Mouse (Mus musculus): ENCODE measurements at regions not wholly inside any gene's neighbourhood (a gene's known extent, or its start where the extent isn't known, plus 50 kb on each side); places are given as distances from the start of the nearest gene placed in this dataset.

DNA sequence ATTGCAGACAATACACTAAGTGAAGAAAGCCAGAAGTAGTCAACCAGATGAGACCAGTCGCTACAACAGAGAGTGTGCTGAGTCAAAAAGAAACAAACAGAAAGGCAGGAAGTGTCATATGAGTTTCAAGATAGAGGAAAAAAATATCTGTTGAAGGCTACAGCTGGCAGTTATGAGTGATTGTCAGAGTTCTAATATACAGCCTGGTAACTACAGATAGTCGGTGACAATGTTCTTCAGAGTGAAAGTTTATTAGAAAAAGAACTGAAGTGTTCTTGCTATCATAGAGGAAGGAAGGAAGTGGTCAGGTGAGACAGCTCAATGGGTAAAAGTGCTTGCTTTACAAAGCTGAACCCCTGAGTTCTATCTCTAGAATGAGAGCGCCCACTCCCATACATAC is 499.1 kb downstream of the Adgrl2 start:
- no peak for TF ChIP-seq CTCF (IDR thresholded peaks at IDR 0.05; ENCODE audit: insufficient read depth, low read length)
- TF ChIP-seq POLR2A (IDR thresholded peaks at IDR 0.05; ENCODE audit: borderline replicate concordance, extremely low read depth, low read depth, low read length): no peak
- no peaks in the 10 kb centered on the region for H3K4me1 ChIP-seq (ENCODE audit: control insufficient read depth, insufficient read depth, low read length)
- no peak for DNase-seq
- H3K4me3 ChIP-seq (replicated peaks; ENCODE audit: extremely low read depth, low read depth, low read length): no peak overlapping the region
- 63% methylated on average over 3 of the region's 3 CpGs for WGBS

DNA sequence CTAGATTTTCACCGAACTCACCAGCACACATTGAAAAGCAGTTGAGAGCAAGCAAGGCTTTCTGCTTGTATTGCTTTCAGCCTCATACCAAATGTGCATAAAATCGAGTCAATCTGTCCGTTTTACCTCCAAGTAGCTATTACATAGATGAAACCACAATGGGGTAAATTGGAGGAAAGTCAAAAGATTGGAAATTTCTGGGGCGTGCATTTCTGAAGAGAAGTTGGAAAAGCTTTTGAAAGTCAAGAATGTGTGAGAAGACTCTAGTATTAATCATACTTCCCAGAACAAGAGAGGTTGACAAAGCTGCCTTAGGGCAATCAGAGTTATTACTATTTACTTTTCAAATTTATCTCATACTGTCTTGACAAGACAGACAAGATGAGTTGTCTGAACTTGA is 501.2 kb downstream of the Adgrl2 start:
- WGBS: 80% methylated on average over 4 of the region's 4 CpGs
- no peak for DNase-seq
- H3K4me3 ChIP-seq (replicated peaks; ENCODE audit: extremely low read depth, low read depth, low read length): no peak overlapping the region
- TF ChIP-seq POLR2A (IDR thresholded peaks at IDR 0.05; ENCODE audit: borderline replicate concordance, extremely low read depth, low read depth, low read length): no peak
- TF ChIP-seq CTCF (IDR thresholded peaks at IDR 0.05; ENCODE audit: insufficient read depth, low read length): no peak
- H3K4me1 ChIP-seq (ENCODE audit: control insufficient read depth, insufficient read depth, low read length): no peaks in the 10 kb centered on the region

DNA sequence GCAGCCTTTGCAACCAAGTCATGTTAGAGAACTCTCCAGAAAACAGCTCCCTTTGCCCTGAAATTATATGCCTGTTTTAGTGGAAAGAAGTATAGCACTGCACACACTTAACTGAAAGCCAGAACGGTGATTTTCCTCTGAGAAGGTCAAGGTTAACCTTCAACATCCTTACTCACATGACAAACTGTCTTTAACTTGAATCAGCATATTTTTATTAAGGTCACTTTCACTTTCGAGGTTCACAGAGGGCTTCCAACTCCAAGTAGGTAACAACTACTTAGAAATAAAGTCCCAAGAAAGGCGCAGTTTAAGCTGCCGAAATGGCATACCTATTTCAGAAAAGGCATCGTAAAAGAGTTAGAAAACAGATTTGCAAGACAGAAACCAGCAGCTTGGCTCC is 502.4 kb downstream of the Adgrl2 start:
- no peak for TF ChIP-seq CTCF (IDR thresholded peaks at IDR 0.05; ENCODE audit: insufficient read depth, low read length)
- no peak for TF ChIP-seq POLR2A (IDR thresholded peaks at IDR 0.05; ENCODE audit: borderline replicate concordance, extremely low read depth, low read depth, low read length)
- 79% methylated on average over 5 of the region's 5 CpGs for WGBS
- Histone ChIP-seq H3K4me1 (ENCODE audit: control insufficient read depth, insufficient read depth, low read length) (no peaks in the 10 kb centered on the region), H3K4me3 (replicated peaks; ENCODE audit: extremely low read depth, low read depth, low read length) (no peak overlapping the region)
- no peak for DNase-seq

DNA sequence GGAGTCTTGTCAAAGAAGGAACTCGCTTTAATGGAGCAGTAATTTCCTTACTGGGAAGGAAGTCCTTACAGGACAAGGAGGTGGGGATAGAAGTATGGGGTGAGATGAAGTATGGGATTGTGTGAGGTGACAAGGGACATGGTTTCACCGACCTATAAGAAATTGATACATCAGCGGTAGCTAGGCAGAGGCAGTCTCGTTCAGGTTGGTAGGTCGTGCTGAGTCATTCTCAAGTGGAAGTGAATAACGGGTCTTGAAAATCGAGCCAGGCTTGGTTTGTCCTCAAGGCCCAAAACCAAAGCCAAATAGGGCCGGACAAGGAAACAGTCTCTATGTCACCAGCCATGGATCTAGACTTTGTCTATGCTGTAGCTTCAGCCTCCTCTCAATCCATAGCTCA is 514.5 kb downstream of the Adgrl2 start:
- DNase-seq: no peak
- H3K4me1 ChIP-seq (ENCODE audit: control insufficient read depth, insufficient read depth, low read length): no peaks in the 10 kb centered on the region
- H3K4me3 ChIP-seq (replicated peaks; ENCODE audit: extremely low read depth, low read depth, low read length): no peak overlapping the region
- WGBS: 86% methylated on average over 8 of the region's 8 CpGs
- TF ChIP-seq POLR2A (IDR thresholded peaks at IDR 0.05; ENCODE audit: borderline replicate concordance, extremely low read depth, low read depth, low read length): no peak

DNA sequence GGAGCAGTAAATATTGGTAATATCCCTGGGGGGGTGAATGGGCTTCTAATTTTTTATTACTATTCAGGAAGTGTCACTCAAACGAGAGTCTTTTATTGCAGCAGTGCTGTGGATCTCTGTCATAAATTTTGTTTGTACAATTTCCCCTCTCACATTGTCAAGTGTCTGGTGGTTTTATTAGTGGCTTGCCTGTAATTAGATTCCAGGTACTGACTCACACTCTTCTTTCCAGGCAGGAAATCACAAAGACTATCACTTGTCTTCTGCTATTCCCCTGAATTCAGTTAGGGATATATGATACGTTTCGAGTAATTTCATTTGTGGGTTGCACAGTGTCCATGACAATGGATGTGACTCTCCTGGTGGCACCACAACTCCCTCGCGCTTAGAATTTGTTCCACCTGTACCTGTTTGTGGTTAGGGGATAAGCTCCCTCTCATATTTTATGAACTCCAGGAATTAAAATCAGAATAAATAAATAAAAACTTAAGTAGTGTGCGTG is 517.4 kb downstream of the Adgrl2 start:
- Histone ChIP-seq H3K4me1 (ENCODE audit: control insufficient read depth, insufficient read depth, low read length) (no peaks in the 10 kb centered on the region), H3K4me3 (replicated peaks; ENCODE audit: extremely low read depth, low read depth, low read length) (no peak overlapping the region)
- DNase-seq: no peak
- TF ChIP-seq POLR2A (IDR thresholded peaks at IDR 0.05; ENCODE audit: borderline replicate concordance, extremely low read depth, low read depth, low read length): no peak
- 81% methylated on average over 6 of the region's 6 CpGs for WGBS

- no peak for DNase-seq
- 60% methylated on average over 3 of the region's 3 CpGs for whole genome bisulfite sequencing
- TF ChIP-seq POLR2A (IDR thresholded peaks at IDR 0.05; ENCODE audit: borderline replicate concordance, extremely low read depth, low read depth, low read length) (no peak), CTCF (IDR thresholded peaks at IDR 0.05; ENCODE audit: insufficient read depth, low read length) (no peak)
- Histone ChIP-seq H3K4me1 (ENCODE audit: control insufficient read depth, insufficient read depth, low read length) (no peaks in the 10 kb centered on the region), H3K4me3 (replicated peaks; ENCODE audit: extremely low read depth, low read depth, low read length) (no peak overlapping the region)
Measured at GRCm38 (mm10) chr3:148465456-148465855, 524.9 kb downstream of the Adgrl2 start.

GRCm38 (mm10) chr3:148462791-148463190 is 527.6 kb downstream of the Adgrl2 start:
- Histone ChIP-seq H3K4me3 (replicated peaks; ENCODE audit: extremely low read depth, low read depth, low read length) (no peak overlapping the region), H3K4me1 (ENCODE audit: control insufficient read depth, insufficient read depth, low read length) (no peaks in the 10 kb centered on the region)
- WGBS: 86% methylated on average over 10 of the region's 10 CpGs
- DNase-seq: no peak
- no peak for TF ChIP-seq POLR2A (IDR thresholded peaks at IDR 0.05; ENCODE audit: borderline replicate concordance, extremely low read depth, low read depth, low read length)

DNA sequence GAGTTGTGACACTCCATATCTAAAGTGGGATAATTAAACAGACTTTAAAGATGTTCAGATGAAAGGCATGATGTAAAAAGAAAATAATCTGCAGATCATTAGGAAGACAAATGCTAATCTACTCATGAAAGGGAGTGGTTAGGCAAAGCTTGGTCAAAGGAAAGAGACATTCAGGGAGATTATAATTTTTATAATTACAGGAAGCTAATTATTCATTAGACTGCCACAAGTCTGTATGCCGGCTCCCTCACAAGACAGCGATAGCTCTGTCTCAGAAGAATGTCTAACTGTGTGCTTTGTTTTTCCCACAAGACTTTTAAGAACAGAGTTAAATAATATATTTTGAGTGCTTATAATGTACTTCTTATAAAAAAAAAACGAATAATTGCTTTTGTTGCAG is 541.5 kb downstream of the Adgrl2 start:
- H3K4me1 ChIP-seq (ENCODE audit: control insufficient read depth, insufficient read depth, low read length): no peaks in the 10 kb centered on the region
- no peak for TF ChIP-seq POLR2A (IDR thresholded peaks at IDR 0.05; ENCODE audit: borderline replicate concordance, extremely low read depth, low read depth, low read length)
- TF ChIP-seq CTCF (IDR thresholded peaks at IDR 0.05; ENCODE audit: insufficient read depth, low read length): no peak
- no peak overlapping the region for H3K4me3 ChIP-seq (replicated peaks; ENCODE audit: extremely low read depth, low read depth, low read length)
- 49% methylated on average over 3 of the region's 3 CpGs for WGBS
- no peak for DNase-seq

DNA sequence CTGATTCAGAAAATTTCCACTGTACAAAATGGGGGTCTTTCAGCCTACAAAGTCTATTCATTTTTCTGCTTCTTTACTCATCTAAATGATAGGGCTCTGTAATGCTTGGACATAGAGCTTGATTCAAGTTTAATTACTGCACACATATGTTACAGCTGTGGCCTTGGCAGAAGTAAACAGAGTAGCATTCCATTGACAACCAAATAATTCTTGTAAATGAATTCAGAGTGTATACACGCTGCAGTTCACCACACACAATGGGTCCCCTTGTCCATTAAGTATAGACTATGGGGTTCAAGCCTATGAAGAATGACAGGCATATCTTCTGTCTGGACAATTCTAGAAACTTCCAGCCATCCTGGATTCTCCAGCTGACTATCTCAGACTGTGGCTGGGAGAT is 541.9 kb downstream of the Adgrl2 start:
- TF ChIP-seq CTCF (IDR thresholded peaks at IDR 0.05; ENCODE audit: insufficient read depth, low read length) (no peak), POLR2A (IDR thresholded peaks at IDR 0.05; ENCODE audit: borderline replicate concordance, extremely low read depth, low read depth, low read length) (no peak)
- no peak for DNase-seq
- WGBS: 48% methylated on average over 1 of the region's 1 CpGs
- Histone ChIP-seq H3K4me3 (replicated peaks; ENCODE audit: extremely low read depth, low read depth, low read length) (no peak overlapping the region), H3K4me1 (ENCODE audit: control insufficient read depth, insufficient read depth, low read length) (no peaks in the 10 kb centered on the region)

DNA sequence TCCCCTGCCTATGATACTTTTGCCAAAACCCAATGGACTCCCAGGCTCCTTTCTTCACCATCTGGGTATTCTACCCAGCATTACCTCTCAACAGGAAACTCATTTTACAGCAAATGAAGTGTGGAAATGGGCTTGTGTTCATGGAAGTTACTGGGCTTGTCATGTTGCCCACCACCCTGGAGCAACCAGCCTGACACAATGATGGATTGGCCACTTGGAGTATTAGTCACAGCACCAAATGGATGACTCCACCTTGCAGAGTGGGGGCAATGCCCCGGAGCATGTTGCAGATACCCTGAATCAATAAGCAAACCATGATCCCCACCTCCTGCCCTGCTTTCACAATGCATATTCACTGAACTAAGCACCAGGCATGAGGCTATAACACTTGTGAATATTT is 543.5 kb downstream of the Adgrl2 start:
- Histone ChIP-seq H3K4me1 (ENCODE audit: control insufficient read depth, insufficient read depth, low read length) (no peaks in the 10 kb centered on the region), H3K4me3 (replicated peaks; ENCODE audit: extremely low read depth, low read depth, low read length) (no peak overlapping the region)
- DNase-seq: no peak
- WGBS: 35% methylated on average over 1 of the region's 1 CpGs
- TF ChIP-seq POLR2A (IDR thresholded peaks at IDR 0.05; ENCODE audit: borderline replicate concordance, extremely low read depth, low read depth, low read length) (no peak), CTCF (IDR thresholded peaks at IDR 0.05; ENCODE audit: insufficient read depth, low read length) (no peak)

- no peak for DNase-seq
- Histone ChIP-seq H3K4me3 (replicated peaks; ENCODE audit: extremely low read depth, low read depth, low read length) (no peak overlapping the region), H3K4me1 (ENCODE audit: control insufficient read depth, insufficient read depth, low read length) (no peaks in the 10 kb centered on the region)
- TF ChIP-seq CTCF (IDR thresholded peaks at IDR 0.05; ENCODE audit: insufficient read depth, low read length) (no peak), POLR2A (IDR thresholded peaks at IDR 0.05; ENCODE audit: borderline replicate concordance, extremely low read depth, low read depth, low read length) (no peak)
- 69% methylated on average over 3 of the region's 3 CpGs for WGBS
Measured at GRCm38 (mm10) chr3:148443012-148443411, 547.3 kb downstream of the Adgrl2 start.
